Mouse (Mus musculus) megakaryocyte, embryonic 14.5 days (primary cell): ENCODE data around the gene Glt28d2.

Experiments
- FLI1 ChIP-seq: IDR thresholded peaks from 2 replicates; pipeline ENCODE4 v1.6.1; 2012; ENCODE audit warnings: low read length, inconsistent platforms, mixed read lengths
- GATA1 ChIP-seq: IDR thresholded peaks from 3 replicates; pipeline ENCODE4 v1.6.1; 2012; ENCODE audit warnings: mixed read lengths, low read length, inconsistent platforms, borderline replicate concordance

DNA sequence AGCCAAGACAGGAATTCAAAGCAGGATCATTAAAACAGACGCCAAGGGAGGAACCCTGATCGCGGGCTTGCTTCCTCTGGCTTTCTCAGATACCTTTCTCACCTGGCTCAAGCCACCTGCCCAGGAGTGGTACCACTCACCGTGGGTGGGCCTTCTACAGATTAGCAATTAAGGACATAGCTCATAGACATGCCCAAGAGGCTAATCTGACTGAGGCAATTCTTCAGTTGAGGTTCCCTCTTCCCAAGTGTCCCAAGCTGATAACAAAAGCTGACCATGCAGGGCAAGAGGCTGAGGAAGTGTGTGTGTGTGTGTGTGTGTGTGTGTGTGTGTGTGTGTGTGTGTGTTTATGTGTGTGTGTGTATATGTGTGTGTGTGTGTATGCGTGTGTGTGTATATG lies 31.4 kb downstream of the Glt28d2 start:
- TF ChIP-seq GATA1 (0 out of 3 replicates have a peak, but pooled peaks have one; percentile 43), FLI1 (no peak)
